Mouse (Mus musculus): Measurements from ENCODE around the gene Tmtc4.

Gene Tmtc4

GRCm38 (mm10) chr14:122983226-122984215 is at the start of gene Tmtc4:
TSS of gene Tmtc4 (minus strand) at chr14:122984035.
- DNase-seq: peak; percentile 98

DNA sequence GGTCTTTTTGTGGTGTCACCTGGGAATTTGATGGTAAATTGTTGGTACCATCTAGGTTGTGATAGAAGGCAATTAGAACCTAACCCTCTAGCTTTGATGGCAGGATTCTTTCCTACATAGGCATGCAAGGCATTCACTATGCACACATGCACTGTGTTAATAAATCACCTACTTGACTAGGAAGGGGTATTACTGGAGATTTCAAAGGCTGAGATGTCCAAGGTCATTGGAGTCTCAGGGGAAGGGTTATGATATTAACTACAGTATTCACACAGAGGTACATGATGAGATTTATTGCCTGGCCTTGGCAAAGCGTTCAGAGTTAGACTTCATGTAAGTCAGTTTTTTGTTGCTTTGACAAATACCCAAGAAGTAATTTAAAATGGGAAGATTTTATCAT is 48.6 kb upstream of the Tmtc4 start:
- DNase-seq: no peak

DNA sequence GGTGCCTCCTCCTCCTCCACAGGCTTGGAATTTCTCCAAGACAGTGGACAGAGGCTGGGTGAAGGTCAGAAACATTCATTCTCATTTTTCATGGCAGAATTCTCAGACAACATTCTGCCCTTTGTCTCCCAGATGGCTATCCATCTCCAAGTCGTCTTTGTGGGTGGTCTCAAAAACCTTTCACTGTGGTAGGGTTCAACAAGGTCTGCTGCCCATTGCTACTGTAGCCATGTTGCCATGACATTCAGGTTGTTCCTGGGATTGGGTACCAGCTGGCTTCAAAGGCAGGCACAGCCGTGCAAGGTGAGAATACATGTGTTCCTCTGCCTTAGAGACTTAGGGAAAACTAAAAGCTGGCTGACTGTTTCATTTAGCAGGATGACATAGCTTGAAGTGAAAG is 44.0 kb upstream of the Tmtc4 start:
- peak; percentile 7 for DNase-seq

GRCm38 (mm10) chr14:123022981-123023380 is 39.1 kb upstream of the Tmtc4 start:
- DNase-seq: no peak

- no peak for DNase-seq
Observed at GRCm38 (mm10) chr14:123016310-123016709, 32.5 kb upstream of the Tmtc4 start.

DNA sequence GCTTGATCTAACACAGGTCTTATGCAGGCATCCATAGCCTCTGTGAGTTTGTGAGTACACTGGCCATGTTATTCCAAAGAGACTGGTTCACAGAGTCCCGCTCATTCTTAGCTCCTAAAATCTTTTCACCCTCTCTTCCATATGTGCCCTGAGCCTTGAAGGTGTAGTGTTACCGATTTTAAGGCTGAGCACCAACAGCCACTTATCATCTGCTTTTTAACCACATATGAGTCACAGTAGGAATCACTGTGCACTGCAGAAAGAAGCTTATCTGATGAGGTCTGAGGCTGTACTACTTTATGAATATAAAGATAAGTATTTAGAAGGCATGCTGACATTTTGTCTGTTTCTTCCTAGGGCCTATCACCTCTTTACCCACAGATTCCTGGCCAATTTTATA is 31.9 kb upstream of the Tmtc4 start:
- no peak for DNase-seq

DNA sequence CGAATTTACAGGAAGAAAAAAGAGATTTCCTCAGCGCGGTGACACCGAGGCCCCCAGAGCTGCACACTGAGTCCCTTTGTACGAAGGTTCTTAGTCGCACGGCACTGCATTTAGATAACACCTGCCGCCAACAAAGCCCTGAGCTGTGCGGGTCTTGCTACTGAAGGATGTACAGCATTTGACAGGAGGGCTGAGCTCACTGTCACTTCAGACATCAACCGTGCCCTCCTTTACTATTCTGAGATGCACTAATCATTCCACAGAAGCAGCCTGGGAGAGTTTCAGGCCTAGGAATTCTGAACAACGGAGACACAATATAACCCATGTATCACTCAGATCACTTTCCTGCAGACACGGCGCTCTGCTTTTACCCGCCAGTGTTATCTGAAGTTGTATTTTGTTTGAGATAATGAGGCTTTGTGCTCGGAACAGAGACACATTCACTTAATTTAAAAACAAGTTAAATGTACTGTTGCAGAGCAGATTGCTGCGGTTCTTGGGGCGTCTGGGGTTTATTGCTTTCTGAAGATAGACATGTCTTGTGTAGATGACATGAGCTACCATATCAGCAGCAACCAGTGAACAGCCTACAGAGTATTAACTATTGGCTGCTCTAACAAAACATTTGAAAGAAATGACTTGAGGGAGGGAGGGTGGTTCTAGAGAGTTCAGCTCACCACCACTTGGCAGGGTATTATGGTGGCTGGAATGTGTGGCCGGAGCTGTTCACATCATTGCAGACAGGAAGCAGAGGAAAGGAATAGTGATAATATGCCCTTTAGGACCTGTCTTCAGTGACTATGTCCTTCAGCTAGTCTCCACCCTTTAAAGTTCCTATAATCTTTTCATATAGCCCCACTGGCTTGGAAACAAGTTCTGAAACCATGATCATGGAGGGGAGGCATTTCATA is 25.5 kb upstream of the Tmtc4 start:
- DNase-seq: peak; percentile 42

DNA sequence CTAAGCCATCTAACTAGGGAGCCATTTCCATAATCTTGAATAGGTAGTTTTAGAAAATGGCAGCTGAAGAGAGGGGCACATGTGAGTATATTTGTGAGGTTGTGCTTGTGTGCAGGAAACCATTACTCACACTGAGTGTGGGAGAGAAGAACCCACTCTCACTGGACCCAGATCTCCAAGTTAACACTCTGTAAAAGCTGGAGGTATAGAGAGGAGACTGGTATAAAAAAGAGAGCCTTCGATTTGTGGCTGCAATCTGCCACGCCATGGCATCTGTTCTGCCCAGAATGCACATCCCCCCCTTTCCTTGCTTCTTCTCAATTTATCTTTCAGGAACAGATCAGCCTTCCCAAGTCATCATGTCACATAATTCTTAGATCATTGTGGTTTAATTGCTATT is 24.8 kb upstream of the Tmtc4 start:
- no peak for DNase-seq

DNA sequence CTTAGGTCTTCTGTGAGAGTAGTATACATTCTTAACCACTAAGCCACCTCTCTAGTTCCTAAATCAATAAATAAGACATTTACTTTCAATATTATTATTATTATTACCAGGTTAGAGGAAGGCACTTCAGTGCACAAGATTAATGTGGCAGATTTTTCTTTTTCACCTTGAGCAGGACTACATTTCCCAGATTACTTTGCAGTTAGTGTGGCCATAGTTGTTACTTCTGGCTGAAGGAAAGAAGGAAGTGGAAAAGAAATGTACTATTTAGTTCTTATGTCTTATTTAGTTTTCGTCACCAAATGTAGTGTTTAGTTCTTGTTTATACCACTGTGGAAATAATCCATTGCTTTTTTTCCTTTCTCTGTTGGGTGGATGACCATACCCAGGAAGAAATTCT is 19.9 kb upstream of the Tmtc4 start:
- no peak for DNase-seq

GRCm38 (mm10) chr14:123001391-123001790 is 17.6 kb upstream of the Tmtc4 start:
- peak; percentile 22 for DNase-seq

DNA sequence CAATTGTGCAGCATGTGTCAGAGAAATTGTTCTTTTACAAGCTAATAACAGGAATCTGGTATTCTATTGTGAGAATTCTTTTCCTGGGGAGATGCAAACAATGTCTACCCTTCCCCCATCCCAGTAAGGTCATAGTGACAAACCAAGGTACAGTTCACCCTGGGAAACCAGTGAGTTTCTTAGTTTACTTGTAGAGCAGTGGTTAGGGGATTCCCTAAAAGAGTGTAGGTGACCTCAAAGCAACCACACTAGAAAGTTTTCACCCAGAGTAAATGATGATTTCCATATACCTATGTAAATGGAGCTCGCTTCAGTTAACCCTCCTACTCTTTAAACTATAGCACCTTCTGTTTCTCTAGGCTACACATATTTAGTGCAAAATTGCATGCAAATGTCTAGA is 13.6 kb upstream of the Tmtc4 start:
- DNase-seq: no peak

- DNase-seq: no peak
Observed at GRCm38 (mm10) chr14:122993935-122994334, 10.1 kb upstream of the Tmtc4 start.

GRCm38 (mm10) chr14:122992937-122993336 is 9.1 kb upstream of the Tmtc4 start:
- DNase-seq: no peak

DNA sequence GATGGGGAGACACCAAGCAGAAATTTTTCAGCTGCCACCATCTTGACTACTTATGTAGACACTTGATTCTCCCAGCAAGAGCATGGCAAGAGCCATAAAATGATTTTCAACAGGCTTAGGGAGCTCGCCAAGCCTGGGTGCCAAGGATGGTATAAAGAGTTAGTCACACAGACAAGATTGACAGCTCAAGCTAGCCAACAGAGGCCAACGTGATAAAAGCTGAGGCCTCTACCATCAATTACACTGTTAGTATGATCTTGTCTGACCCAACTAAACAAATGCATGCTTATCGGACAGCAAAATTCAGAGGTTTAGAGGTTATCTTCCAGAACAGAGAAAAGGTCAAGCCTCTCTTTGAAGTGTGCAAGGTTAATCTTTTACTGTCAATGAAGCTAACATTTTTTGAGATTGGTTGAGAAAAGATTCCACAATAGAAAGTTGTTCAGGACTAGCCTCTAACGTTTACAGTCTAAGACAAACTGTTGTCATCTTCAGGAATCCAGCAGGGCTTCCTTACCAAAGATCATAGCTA is 6.8 kb upstream of the Tmtc4 start:
- no peak for DNase-seq

DNA sequence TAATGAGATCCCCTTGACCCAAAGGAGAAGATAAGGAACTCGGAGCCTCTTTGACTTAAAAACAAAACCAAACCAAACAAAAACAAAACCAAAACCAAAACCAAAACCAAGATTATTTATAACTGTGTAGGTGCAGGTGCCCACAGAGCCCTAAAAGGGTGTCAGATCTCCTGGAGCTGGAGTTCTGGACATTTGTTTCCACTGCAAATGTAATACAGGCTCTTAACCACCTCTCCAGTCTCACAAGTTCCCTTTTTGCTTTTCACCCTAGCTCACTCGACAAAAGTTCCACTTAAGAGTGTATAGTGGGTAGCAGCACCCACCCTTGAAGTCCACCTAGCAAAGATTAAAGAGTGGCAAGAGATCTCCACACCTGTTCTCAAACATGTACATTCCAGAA is 2.6 kb upstream of the Tmtc4 start:
- no peak for DNase-seq

- DNase-seq: peak; percentile 81
Observed at GRCm38 (mm10) chr14:122982571-122983225, 1.1 kb downstream of the Tmtc4 start.

GRCm38 (mm10) chr14:122981831-122982485 is 1.9 kb downstream of the Tmtc4 start:
- DNase-seq: peak; percentile 37

- DNase-seq: no peak
Observed at GRCm38 (mm10) chr14:122978871-122979270, 5.0 kb downstream of the Tmtc4 start.

DNA sequence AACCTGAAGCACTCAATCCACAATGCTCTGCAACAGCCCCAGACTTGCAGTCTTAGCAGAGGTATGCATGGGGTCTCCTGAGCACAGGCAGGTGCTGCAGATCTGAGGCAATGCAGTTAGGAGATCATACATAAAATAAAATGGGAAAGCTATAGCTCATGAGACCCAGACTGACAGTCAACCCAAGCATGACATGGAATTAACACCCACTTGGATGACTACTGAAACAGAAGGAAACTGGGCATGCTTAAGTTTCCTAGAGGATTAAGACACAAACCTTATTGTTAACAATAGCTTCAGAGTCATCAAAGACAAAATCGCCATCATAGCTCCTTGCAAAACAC is 6.1 kb downstream of the Tmtc4 start:
- DNase-seq: no peak

GRCm38 (mm10) chr14:122977056-122977796 is 6.6 kb downstream of the Tmtc4 start:
- peak; percentile 16 for DNase-seq

- DNase-seq: no peak
Observed at GRCm38 (mm10) chr14:122974854-122975570, 8.8 kb downstream of the Tmtc4 start.

Measured in retina, postnatal 1 day (tissue).